ENCODE assay signal across 21 mouse cellular contexts in the genomic region with DNA sequence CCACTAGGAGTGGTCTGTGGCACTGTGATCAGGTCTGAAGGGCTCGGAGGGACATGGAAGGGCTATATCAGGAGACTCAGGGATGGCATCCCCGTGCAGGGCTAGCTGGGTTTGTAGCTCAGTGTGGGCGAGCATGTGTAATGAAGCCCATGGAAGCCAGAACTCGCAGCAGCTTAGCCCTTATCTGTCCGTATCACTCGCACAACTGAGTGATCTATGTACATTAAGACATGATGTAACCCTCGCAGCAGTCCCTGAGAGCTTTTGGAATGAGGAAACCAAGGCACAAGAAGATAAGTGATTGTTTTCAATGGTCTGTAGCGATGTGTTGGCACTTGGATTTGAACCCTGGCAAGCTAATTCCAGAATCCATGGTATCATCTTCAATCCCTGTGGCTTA. TPM values are rescaled to one million over a fixed set of nuclear protein-coding genes. Genes with fewer than 3 reads are reported as not detected.
A peak's percentile ranks its signal among the peaks of the same experiment; 100 is the strongest.
DNase-seq lines count a peak whose midpoint lies in the region; ATAC-seq and TF ChIP-seq lines count a peak whose summit lies in the region.
"Had no signal": no experiment of that assay in that cellular context is flagged by ENCODE, and none has a peak within 500 bp of the region (broad histone marks: within the 10 kb centered on the region; RNA-seq: fewer than 3 reads in every experiment).

No protein-coding gene starts in this region.

- no peaks in the 10 kb centered on the region for H3K79me2 ChIP-seq in MEL (ENCODE audit: control insufficient read depth, insufficient read depth, low read length, poor library complexity)

- H3K9me3 ChIP-seq in limb, embryonic 15.5 days = no peaks in the 10 kb centered on the region
- H3K9me3 ChIP-seq in limb, embryonic 10.5 days (replicated peaks) = no peaks in the 10 kb centered on the region
- H3K9me3 ChIP-seq in MEL (replicated peaks; ENCODE audit: insufficient read depth, low read length) = no peaks in the 10 kb centered on the region
- 0 out of 2 replicates have a peak, but pooled peaks cover 7% of the 10 kb centered on the region for H3K9me3 ChIP-seq in embryonic facial prominence, embryonic 10.5 days
- H3K9me3 ChIP-seq: embryonic facial prominence, embryonic 15.5 days; forebrain, embryonic 15.5 days had no signal

- H3K27ac ChIP-seq in limb, embryonic 15.5 days = peak overlapping the region; percentile 13; the same call in 1 of the 2 replicates
- H3K27ac ChIP-seq in limb, embryonic 10.5 days = no peak overlapping the region
- H3K27ac ChIP-seq in MEL (ENCODE audit: control insufficient read depth, low read depth, low read length) = no peak overlapping the region
- H3K27ac ChIP-seq in embryonic facial prominence, embryonic 10.5 days (replicated peaks) = peak overlapping the region; percentile 40; the same call in 1 of the 2 replicates
- H3K27ac ChIP-seq: embryonic facial prominence, embryonic 13.5 days; embryonic facial prominence, embryonic 15.5 days; forebrain, embryonic 10.5 days; forebrain, embryonic 12.5 days; forebrain, embryonic 15.5 days had no signal

- H3K9ac ChIP-seq in limb, embryonic 15.5 days = no peak overlapping the region
- peak overlapping the region; percentile 9; the same call in 1 of the 2 replicates for H3K9ac ChIP-seq in MEL (ENCODE audit: control insufficient read depth, low read depth, low read length, poor library complexity, severe bottlenecking)
- H3K9ac ChIP-seq: embryonic facial prominence, embryonic 13.5 days; embryonic facial prominence, embryonic 15.5 days; forebrain, embryonic 12.5 days; forebrain, embryonic 15.5 days had no signal

- no peak for TF ChIP-seq POLR2A in MEL (IDR thresholded peaks at IDR 0.05; ENCODE audit: control insufficient read depth in 1 of 2, insufficient read depth in 1 of 2, low read depth in 1 of 2, low read length in 2 of 2, poor library complexity in 1 of 2)

- H3K4me1 ChIP-seq in limb, embryonic 15.5 days = peaks cover 67% of the 10 kb centered on the region
- peaks cover 54% of the 10 kb centered on the region for H3K4me1 ChIP-seq in limb, embryonic 10.5 days
- peaks cover 0 to 6% of the 10 kb centered on the region in 2 experiments; a peak in 3 of 4 replicates for H3K4me1 ChIP-seq in MEL (ENCODE audit: control insufficient read depth in 1 of 2, insufficient read depth in 2 of 2, low read length in 2 of 2)
- peaks cover 77% of the 10 kb centered on the region for H3K4me1 ChIP-seq in embryonic facial prominence, embryonic 10.5 days

- TF ChIP-seq RAD21 in MEL (IDR thresholded peaks at IDR 0.05; ENCODE audit: low read depth, low read length) = no peak

- WGBS in limb, embryonic 15.5 days = 87% methylated on average over 8 of the region's 8 CpGs
- WGBS in limb, embryonic 10.5 days = 88% methylated on average over 8 of the region's 8 CpGs
- 91% methylated on average over 8 of the region's 8 CpGs for WGBS in embryonic facial prominence, embryonic 10.5 days

- TF ChIP-seq CTCF in MEL (IDR thresholded peaks at IDR 0.05 in 2 of 3, conservative IDR thresholded peaks at IDR 0.05 in 1 of 3; ENCODE audit: control insufficient read depth in 1 of 3, insufficient read depth in 1 of 3, low read depth in 2 of 3, low read length in 3 of 3, poor library complexity in 1 of 3, severe bottlenecking in 1 of 3) = no peak

- ATAC-seq in limb, embryonic 15.5 days (ENCODE audit: insufficient number of reproducible peaks, low FRiP score, low TSS enrichment, low read depth) = no peak
- ATAC-seq: activated CD4-positive, CD25-positive, alpha-beta regulatory T cell, adult 4 months; forebrain, embryonic 15.5 days; Patski had no signal

- peak; percentile 18 to 43; a peak in 3 of 4 replicates for TF ChIP-seq EP300 in MEL (IDR thresholded peaks at IDR 0.05; ENCODE audit: low read depth in 1 of 2, low read length in 2 of 2)

- no peak for DNase-seq in limb, embryonic 10.5 days (ENCODE audit: low spot score)
- peak; percentile 65 for DNase-seq in MEL (ENCODE audit: low read depth, low spot score)
- DNase-seq in embryonic facial prominence, embryonic 10.5 days (ENCODE audit: low spot score) = no peak
- no peak for DNase-seq in layer of hippocampus, adult 8-10 months (ENCODE audit: low spot score in 2 of 2)
- DNase-seq: adrenal gland, adult 8-10 months; adrenal gland, postnatal 14 days; adrenal gland, postnatal 36 days; cerebellum, adult 11-12 months; cerebellum, adult 2 months; cerebellum, adult 9-10 months; cerebellum, postnatal 10 days; cerebellum, postnatal 25 days had no signal

- H3K4me2 ChIP-seq in limb, embryonic 15.5 days = no peak overlapping the region
- H3K4me2 ChIP-seq: embryonic facial prominence, embryonic 13.5 days; embryonic facial prominence, embryonic 15.5 days; forebrain, embryonic 12.5 days; forebrain, embryonic 15.5 days had no signal

- no peaks in the 10 kb centered on the region for H3K36me3 ChIP-seq in limb, embryonic 15.5 days
- no peaks in the 10 kb centered on the region for H3K36me3 ChIP-seq in limb, embryonic 10.5 days
- H3K36me3 ChIP-seq in MEL (ENCODE audit: control insufficient read depth in 1 of 2, insufficient read depth in 2 of 2, low read length in 2 of 2) = no peaks in the 10 kb centered on the region; a peak in 1 of 4 replicates
- no peaks in the 10 kb centered on the region for H3K36me3 ChIP-seq in embryonic facial prominence, embryonic 10.5 days (replicated peaks)
- H3K36me3 ChIP-seq: embryonic facial prominence, embryonic 13.5 days; embryonic facial prominence, embryonic 15.5 days; forebrain, embryonic 10.5 days; forebrain, embryonic 12.5 days; forebrain, embryonic 15.5 days had no signal

- no peak overlapping the region for H3K4me3 ChIP-seq in limb, embryonic 15.5 days
- H3K4me3 ChIP-seq in limb, embryonic 10.5 days = no peak overlapping the region
- peak overlapping the region in 1 of 2 experiments; percentile 24; a peak in 1 of 4 replicates for H3K4me3 ChIP-seq in MEL (ENCODE audit: control insufficient read depth in 1 of 2, insufficient read depth in 1 of 2, low read depth in 2 of 2, low read length in 2 of 2)
- H3K4me3 ChIP-seq in embryonic facial prominence, embryonic 10.5 days = no peak overlapping the region
- H3K4me3 ChIP-seq: embryonic facial prominence, embryonic 13.5 days; embryonic facial prominence, embryonic 15.5 days; erythroblast, embryonic 14.5 days; forebrain, embryonic 10.5 days; forebrain, embryonic 12.5 days; forebrain, embryonic 15.5 days had no signal

- peaks cover 25% of the 10 kb centered on the region for H3K27me3 ChIP-seq in limb, embryonic 15.5 days
- peaks cover 55% of the 10 kb centered on the region for H3K27me3 ChIP-seq in limb, embryonic 10.5 days (ENCODE audit: low read depth, poor library complexity, severe bottlenecking)
- 0 out of 4 replicates have a peak, but pooled peaks cover 0 to 2% of the 10 kb centered on the region in 2 experiments for H3K27me3 ChIP-seq in MEL (ENCODE audit: control insufficient read depth in 1 of 2, insufficient read depth in 2 of 2, low read length in 2 of 2)
- H3K27me3 ChIP-seq in embryonic facial prominence, embryonic 10.5 days (replicated peaks; ENCODE audit: low read depth, poor library complexity, severe bottlenecking) = peaks cover 61% of the 10 kb centered on the region
- H3K27me3 ChIP-seq: Patski had no signal

RNA-seq across cellular contexts. Expression of a gene that starts 3.0 kb away (rescaled TPM):
- 71.2 and 79.7 TPM in 2 replicates for polyA plus RNA-seq in limb, embryonic 15.5 days (2015; fragmentation: Nextera tagmentation; extraction: Ambion mirVana)
- 0.65 and 1.4 TPM in 2 replicates for polyA plus RNA-seq in limb, embryonic 10.5 days (2016; fragmentation: Nextera tagmentation; extraction: Ambion mirVana)
- total RNA-seq in MEL (2012; rRNA removed) = not detected in 2 replicates
- polyA plus RNA-seq in MEL (2012; ENCODE audit: insufficient read depth in 1 of 2, insufficient read length in 2 of 2, low read depth in 1 of 2, low replicate concordance in 2 of 2, missing spikeins in 1 of 2) = not detected
- 7.3 and 11.2 TPM in 2 replicates for polyA plus RNA-seq in embryonic facial prominence, embryonic 10.5 days (2016; fragmentation: Nextera tagmentation; extraction: Ambion mirVana)
- 1 to 10 TPM; 1.7 to 2.3 (median 2.0) TPM for total RNA-seq in layer of hippocampus, adult 8-10 months (2022)
- polyA plus RNA-seq: activated CD4-positive, CD25-positive, alpha-beta regulatory T cell, adult 4 months; erythroblast, embryonic 14.5 days had no signal

RNA-seq across cellular contexts. Expression of a gene that starts 21.5 kb away (rescaled TPM):
- 120 and 128 TPM in 2 replicates for polyA plus RNA-seq in limb, embryonic 15.5 days (2015; fragmentation: Nextera tagmentation; extraction: Ambion mirVana)
- polyA plus RNA-seq in limb, embryonic 10.5 days (2016; fragmentation: Nextera tagmentation; extraction: Ambion mirVana) = 83.1 and 95.3 TPM in 2 replicates
- total RNA-seq in MEL (2012; rRNA removed) = 66.6 and 71.0 TPM in 2 replicates
- polyA plus RNA-seq in MEL (2012; ENCODE audit: insufficient read depth in 1 of 2, insufficient read length in 2 of 2, low read depth in 1 of 2, low replicate concordance in 2 of 2, missing spikeins in 1 of 2) = 10 to 100 TPM in 1 of 2 experiments, not detected in 1; 72.0 TPM
- 91.8 and 92.3 TPM in 2 replicates for polyA plus RNA-seq in embryonic facial prominence, embryonic 10.5 days (2016; fragmentation: Nextera tagmentation; extraction: Ambion mirVana)
- 10 to 100 TPM; 79.9 to 89.9 (median 85.1) TPM for total RNA-seq in layer of hippocampus, adult 8-10 months (2022)

RNA-seq across cellular contexts. Expression of a gene that starts 27.4 kb away (rescaled TPM):
- 46.5 and 50.3 TPM in 2 replicates for polyA plus RNA-seq in limb, embryonic 15.5 days (2015; fragmentation: Nextera tagmentation; extraction: Ambion mirVana)
- 56.2 and 63.2 TPM in 2 replicates for polyA plus RNA-seq in limb, embryonic 10.5 days (2016; fragmentation: Nextera tagmentation; extraction: Ambion mirVana)
- total RNA-seq in MEL (2012; rRNA removed) = 15.4 and 16.4 TPM in 2 replicates
- 10 to 100 TPM in 1 of 2 experiments, not detected in 1; 58.2 TPM for polyA plus RNA-seq in MEL (2012; ENCODE audit: insufficient read depth in 1 of 2, insufficient read length in 2 of 2, low read depth in 1 of 2, low replicate concordance in 2 of 2, missing spikeins in 1 of 2)
- polyA plus RNA-seq in embryonic facial prominence, embryonic 10.5 days (2016; fragmentation: Nextera tagmentation; extraction: Ambion mirVana) = 60.9 and 62.9 TPM in 2 replicates
- total RNA-seq in layer of hippocampus, adult 8-10 months (2022) = 100 to 1,000 TPM; 240 to 257 (median 248) TPM

RNA-seq across cellular contexts. Expression of a gene that starts 37.9 kb away (rescaled TPM):
- polyA plus RNA-seq in limb, embryonic 15.5 days (2015; fragmentation: Nextera tagmentation; extraction: Ambion mirVana) = 79.2 and 82.9 TPM in 2 replicates
- 95.1 and 97.5 TPM in 2 replicates for polyA plus RNA-seq in limb, embryonic 10.5 days (2016; fragmentation: Nextera tagmentation; extraction: Ambion mirVana)
- 53.2 and 62.0 TPM in 2 replicates for total RNA-seq in MEL (2012; rRNA removed)
- polyA plus RNA-seq in MEL (2012; ENCODE audit: insufficient read depth in 1 of 2, insufficient read length in 2 of 2, low read depth in 1 of 2, low replicate concordance in 2 of 2, missing spikeins in 1 of 2) = 10 to 100 TPM in 1 of 2 experiments, not detected in 1; 53.7 TPM
- polyA plus RNA-seq in embryonic facial prominence, embryonic 10.5 days (2016; fragmentation: Nextera tagmentation; extraction: Ambion mirVana) = 92.3 and 93.2 TPM in 2 replicates
- total RNA-seq in layer of hippocampus, adult 8-10 months (2022) = 10 to 100 TPM; 29.3 to 31.6 (median 29.7) TPM

RNA-seq across cellular contexts. Expression of a gene that starts 41.9 kb away (rescaled TPM):
- polyA plus RNA-seq in limb, embryonic 15.5 days (2015; fragmentation: Nextera tagmentation; extraction: Ambion mirVana) = 15.9 and 16.6 TPM in 2 replicates
- polyA plus RNA-seq in limb, embryonic 10.5 days (2016; fragmentation: Nextera tagmentation; extraction: Ambion mirVana) = 0.35 and 0.98 TPM in 2 replicates
- 0.20 TPM in 1 of 2 replicates, not detected in the other for total RNA-seq in MEL (2012; rRNA removed)
- polyA plus RNA-seq in MEL (2012; ENCODE audit: insufficient read depth in 1 of 2, insufficient read length in 2 of 2, low read depth in 1 of 2, low replicate concordance in 2 of 2, missing spikeins in 1 of 2) = under 1 TPM in 1 of 2 experiments, not detected in 1; 0.25 TPM
- 1.4 TPM in 2 replicates for polyA plus RNA-seq in embryonic facial prominence, embryonic 10.5 days (2016; fragmentation: Nextera tagmentation; extraction: Ambion mirVana)
- 1 to 10 TPM; 1.3 to 2.6 (median 1.4) TPM for total RNA-seq in layer of hippocampus, adult 8-10 months (2022)
- polyA plus RNA-seq: erythroblast, embryonic 14.5 days had no signal

Comparison
In these comparisons a context has a peak if more than half of its experiments do, and no peak if none do; other contexts are left out.
1. H3K27ac ChIP-seq: peak in limb, embryonic 15.5 days (single experiment) and embryonic facial prominence, embryonic 10.5 days (single experiment); none in limb, embryonic 10.5 days (single experiment) and MEL (single experiment).